Mouse (Mus musculus): Measurements from ENCODE around the gene Abca8a.

DNA sequence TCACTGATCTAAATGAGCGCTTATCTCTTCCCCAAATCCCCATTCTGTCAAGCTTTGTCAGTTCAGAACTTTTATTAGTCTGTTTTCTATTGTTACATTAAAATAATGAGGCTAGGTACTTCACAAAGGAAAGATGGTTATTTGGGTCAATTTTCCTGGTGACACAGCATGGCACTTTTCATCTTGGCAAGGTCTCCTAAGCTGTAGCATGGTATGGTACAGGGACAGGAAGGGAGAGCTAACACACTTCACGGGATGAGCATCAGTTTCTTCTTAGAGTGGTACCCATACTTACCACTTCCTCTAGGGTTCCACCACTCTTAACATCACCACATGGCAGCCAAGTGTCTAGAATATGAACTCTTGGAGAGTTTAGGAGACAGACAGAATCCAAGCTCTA lies 113.9 kb downstream of the Abca8a start:
- TF ChIP-seq CTCF (IDR thresholded peaks at IDR 0.05 in 2 of 3, conservative IDR thresholded peaks at IDR 0.05 in 1 of 3; ENCODE audit: control insufficient read depth in 1 of 3, insufficient read depth in 1 of 3, low read depth in 2 of 3, low read length in 3 of 3, poor library complexity in 1 of 3, severe bottlenecking in 1 of 3) (no peak), TBP (IDR thresholded peaks at IDR 0.05; ENCODE audit: low read depth, low read length) (no peak), POLR2A (IDR thresholded peaks at IDR 0.05; ENCODE audit: control insufficient read depth in 1 of 2, insufficient read depth in 1 of 2, low read depth in 1 of 2, low read length in 2 of 2, poor library complexity in 1 of 2) (no peak), MAFK (IDR thresholded peaks at IDR 0.05; ENCODE audit: borderline replicate concordance, low read depth, low read length) (no peak), GATA1 (IDR thresholded peaks at IDR 0.05; ENCODE audit: low read depth, low read length) (no peak), EP300 (IDR thresholded peaks at IDR 0.05; ENCODE audit: low read depth in 1 of 2, low read length in 2 of 2) (no peak), MAX (IDR thresholded peaks at IDR 0.05; ENCODE audit: low read length) (no peak), POLR2AphosphoS2 (IDR thresholded peaks at IDR 0.05; ENCODE audit: low read length) (no peak), MEF2A (IDR thresholded peaks at IDR 0.05; ENCODE audit: extremely low read depth, insufficient replicate concordance, low read depth, low read length, poor library complexity, severe bottlenecking) (no peak), ZNF384 (IDR thresholded peaks at IDR 0.05; ENCODE audit: low read depth, low read length) (no peak)
